Mouse (Mus musculus): Measurements from ENCODE around the gene Spo11. TPM values are rescaled to one million over a fixed set of nuclear protein-coding genes. Genes with fewer than 3 reads are reported as not detected.

Gene Spo11
- total RNA-seq (2021) = not detected

- no peak for DNase-seq
These were observed at the start of gene Spo11 for GRCm38 (mm10) chr2:172977409-172978130. Gene Spo11 (plus strand): TSS chr2:172977700.

- DNase-seq = no peak
These were observed 47.5 kb upstream of the Spo11 start for GRCm38 (mm10) chr2:172929905-172930436.

- DNase-seq = no peak
These were observed 46.2 kb upstream of the Spo11 start for GRCm38 (mm10) chr2:172931137-172931898.

GRCm38 (mm10) chr2:172933631-172934419, 43.7 kb upstream of the Spo11 start:
- no peak for DNase-seq

GRCm38 (mm10) chr2:172934420-172934788, 43.1 kb upstream of the Spo11 start:
- no peak for DNase-seq

GRCm38 (mm10) chr2:172934891-172935740, 42.4 kb upstream of the Spo11 start:
- DNase-seq = no peak

GRCm38 (mm10) chr2:172935776-172936562, 41.5 kb upstream of the Spo11 start:
- no peak for DNase-seq

- no peak for DNase-seq
These were observed 40.7 kb upstream of the Spo11 start for GRCm38 (mm10) chr2:172936844-172937243.

- no peak for DNase-seq
These were observed 39.9 kb upstream of the Spo11 start for GRCm38 (mm10) chr2:172937326-172938190.

- no peak for DNase-seq
These were observed 38.5 kb upstream of the Spo11 start for GRCm38 (mm10) chr2:172938761-172939638.

- no peak for DNase-seq
These were observed 37.9 kb upstream of the Spo11 start for GRCm38 (mm10) chr2:172939639-172940002.

- DNase-seq = peak; percentile 17 to 38
These were observed 37.3 kb upstream of the Spo11 start, which contains the start of gene Bmp7 for GRCm38 (mm10) chr2:172940003-172940798. Gene Bmp7 (minus strand): TSS chr2:172940321.

- DNase-seq = no peak
These were observed 36.7 kb upstream of the Spo11 start for GRCm38 (mm10) chr2:172940799-172941163.

- DNase-seq = no peak
These were observed 28.4 kb upstream of the Spo11 start for GRCm38 (mm10) chr2:172949051-172949450.

GRCm38 (mm10) chr2:172950119-172950676, 27.3 kb upstream of the Spo11 start:
- no peak for DNase-seq

- no peak for DNase-seq
These were observed 26.8 kb upstream of the Spo11 start for GRCm38 (mm10) chr2:172950722-172951121.

GRCm38 (mm10) chr2:172951976-172952375, 25.5 kb upstream of the Spo11 start:
- no peak for DNase-seq

GRCm38 (mm10) chr2:172958579-172958978, 18.9 kb upstream of the Spo11 start:
- DNase-seq = no peak

All from layer of hippocampus, postnatal 36 days (tissue).